Mouse (Mus musculus) kidney, embryonic 14.5 days (tissue): ENCODE measurements around the gene Pfn1. TPM values are rescaled to one million over a fixed set of nuclear protein-coding genes. Genes with fewer than 3 reads are reported as not detected.

Experiments used
- ATAC-seq: fragments of 200-750 bp; cut with Nextera tagmentation; 2 replicates; pipeline ENCODE4 v1.8.0; 2017; ENCODE audit warnings: moderate number of reproducible peaks, mild to moderate bottlenecking, moderate TSS enrichment, moderate library complexity; ENCODE audit not compliant: low FRiP score, low TSS enrichment
- H3K27ac ChIP-seq: fragments of 300-500 bp; sonication (generic); 2 replicates; pipeline ENCODE4 v1.5.1; 2014; ENCODE audit warnings: low read depth, mild to moderate bottlenecking, low read length, moderate library complexity, mixed read lengths
- H3K27me3 ChIP-seq: fragments of 300-500 bp; sonication (generic); 2 replicates; pipeline ENCODE4 v1.6.1; 2014; ENCODE audit warnings: mild to moderate bottlenecking, low read length; ENCODE audit not compliant: control insufficient read depth, insufficient read depth
- H3K36me3 ChIP-seq: fragments of 300-500 bp; sonication (generic); 2 replicates; pipeline ENCODE4 v1.6.1; 2014; ENCODE audit warnings: low read length, mixed read lengths; ENCODE audit not compliant: control insufficient read depth, insufficient read depth
- H3K4me1 ChIP-seq: fragments of 300-500 bp; sonication (generic); 2 replicates; pipeline ENCODE4 v1.6.1; 2014; ENCODE audit warnings: low read length, mixed read lengths; ENCODE audit not compliant: control insufficient read depth, insufficient read depth
- H3K4me2 ChIP-seq: fragments of 300-500 bp; sonication (generic); replicated peaks from 2 replicates; pipeline ENCODE4 v1.6.1; 2014; ENCODE audit warnings: low read depth, mild to moderate bottlenecking, low read length
- H3K4me3 ChIP-seq: fragments of 300-500 bp; sonication (generic); 2 replicates; pipeline ENCODE4 v1.5.1; 2014; ENCODE audit warnings: mild to moderate bottlenecking, low read length
- H3K9ac ChIP-seq: fragments of 300-500 bp; sonication (generic); 2 replicates; pipeline ENCODE4 v1.6.1; 2014; ENCODE audit warnings: low read depth, mild to moderate bottlenecking, low read length, moderate library complexity
- H3K9me3 ChIP-seq: fragments of 300-500 bp; sonication (generic); 2 replicates; pipeline ENCODE4 v1.6.1; 2016; ENCODE audit warnings: low read length; ENCODE audit not compliant: control insufficient read depth
- WGBS: fragments of 180-500 bp; shearing (Covaris S2); extraction: QIAGEN DNeasy Blood & Tissue Kit; methylation state at CpG from one replicate; pipeline ENCODE4 v1.1.7; 2014; 5-methylcytosine and 5-hydroxymethylcytosine counted together
- polyA plus RNA-seq: library from polyadenylated mRNA; unstranded; fragments of >200 nt; fragmentation: Nextera tagmentation; extraction: Ambion mirVana; gene quantifications from 2 replicates; pipeline ENCODE4 v1.2.1, GENCODE M21; 2014

Gene Pfn1
- polyA plus RNA-seq, 1 experiment from 2014 or later: 1,900 TPM

DNA sequence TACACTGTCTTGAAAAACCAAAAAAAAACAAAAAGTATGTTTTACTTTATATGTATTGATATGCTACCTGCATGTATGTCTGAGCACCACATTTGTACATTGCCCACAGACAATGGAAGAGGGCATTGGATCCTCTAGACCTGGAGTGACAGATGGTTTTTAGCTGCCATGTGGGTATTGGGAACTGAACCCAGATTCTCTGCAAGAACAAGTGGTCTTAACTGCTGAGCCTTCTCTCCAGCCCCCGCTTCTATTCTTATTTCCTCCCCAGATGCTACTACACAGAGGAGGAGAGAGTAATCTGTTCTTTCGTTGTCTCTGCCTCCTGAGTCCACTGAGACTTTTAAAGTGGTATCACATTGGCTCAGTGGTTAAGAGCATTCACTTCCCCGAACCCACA lies 39.1 kb upstream of the Pfn1 start:
- H3K9me3 ChIP-seq: no peaks in the 10 kb centered on the region
- 81% methylated on average over 3 of the region's 3 CpGs for WGBS
- ATAC-seq: no peak
- peaks cover 4% of the 10 kb centered on the region; the same call in 1 of the 2 replicates for H3K4me1 ChIP-seq
- H3K4me2 ChIP-seq: no peak overlapping the region
- no peaks in the 10 kb centered on the region for H3K36me3 ChIP-seq
- no peak overlapping the region for H3K27ac ChIP-seq
- H3K4me3 ChIP-seq: no peak overlapping the region
- no peaks in the 10 kb centered on the region for H3K27me3 ChIP-seq
- H3K9ac ChIP-seq: no peak overlapping the region

GRCm38 (mm10) chr11:70689578-70689977 lies 35.1 kb upstream of the Pfn1 start:
- no peak for ATAC-seq
- no peaks in the 10 kb centered on the region for H3K27me3 ChIP-seq
- no peaks in the 10 kb centered on the region for H3K9me3 ChIP-seq
- H3K27ac ChIP-seq: no peak overlapping the region
- H3K4me2 ChIP-seq: no peak overlapping the region
- 66% methylated on average over 4 of the region's 4 CpGs for WGBS
- peaks cover 10% of the 10 kb centered on the region for H3K36me3 ChIP-seq
- H3K4me1 ChIP-seq: peaks cover 7% of the 10 kb centered on the region; the same call in 1 of the 2 replicates
- no peak overlapping the region for H3K4me3 ChIP-seq
- H3K9ac ChIP-seq: no peak overlapping the region

DNA sequence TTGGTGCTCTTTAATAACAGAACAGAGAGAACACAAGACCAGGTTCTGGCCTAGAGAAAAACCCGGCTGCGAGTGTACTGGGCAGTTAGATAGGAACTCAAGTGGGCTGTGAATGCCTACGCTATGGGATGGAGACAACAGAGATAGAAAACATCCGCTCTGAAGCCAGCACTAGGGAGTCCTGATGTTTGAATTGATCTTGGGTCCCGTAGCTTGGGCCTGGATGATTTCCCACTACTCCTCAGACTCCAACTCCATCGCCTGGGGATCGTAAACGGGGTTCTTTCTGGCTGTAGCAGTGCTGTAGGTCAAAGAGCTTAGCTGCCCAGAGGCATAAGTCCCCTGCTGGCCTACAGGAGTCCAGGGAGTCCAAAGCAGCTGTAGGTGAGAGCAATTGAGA lies 33.9 kb upstream of the Pfn1 start:
- Histone ChIP-seq H3K9me3 (no peaks in the 10 kb centered on the region), H3K4me3 (peak overlapping the region; percentile 83), H3K4me1 (peaks cover 7% of the 10 kb centered on the region; the same call in 1 of the 2 replicates), H3K27me3 (no peaks in the 10 kb centered on the region), H3K9ac (peak overlapping the region; percentile 82), H3K27ac (peak overlapping the region; percentile 81), H3K36me3 (peaks cover 22% of the 10 kb centered on the region), H3K4me2 (peak overlapping the region; percentile 74)
- WGBS: 11% methylated on average over 8 of the region's 8 CpGs
- no peak for ATAC-seq

- WGBS: under 1% methylated on average over 51 of the region's 55 CpGs
- H3K4me2 ChIP-seq: peak within 1 kb of the TSS; percentile 74
- H3K27ac ChIP-seq: peak within 1 kb of the TSS; percentile 81
- peak; percentile 91 for ATAC-seq
- no peaks in the 10 kb centered on the region for H3K27me3 ChIP-seq
- peak within 1 kb of the TSS; percentile 82 for H3K9ac ChIP-seq
- peaks cover 26% of the 10 kb centered on the region for H3K36me3 ChIP-seq
- no peaks in the 10 kb centered on the region for H3K9me3 ChIP-seq
- H3K4me1 ChIP-seq: peaks cover 7% of the 10 kb centered on the region; the same call in 1 of the 2 replicates
- peak within 1 kb of the TSS; percentile 83 for H3K4me3 ChIP-seq
Measured at GRCm38 (mm10) chr11:70687601-70688199, 33.3 kb upstream of the Pfn1 start, which contains the start of gene Camta2. Camta2 (minus strand) TSS chr11:70688105.

DNA sequence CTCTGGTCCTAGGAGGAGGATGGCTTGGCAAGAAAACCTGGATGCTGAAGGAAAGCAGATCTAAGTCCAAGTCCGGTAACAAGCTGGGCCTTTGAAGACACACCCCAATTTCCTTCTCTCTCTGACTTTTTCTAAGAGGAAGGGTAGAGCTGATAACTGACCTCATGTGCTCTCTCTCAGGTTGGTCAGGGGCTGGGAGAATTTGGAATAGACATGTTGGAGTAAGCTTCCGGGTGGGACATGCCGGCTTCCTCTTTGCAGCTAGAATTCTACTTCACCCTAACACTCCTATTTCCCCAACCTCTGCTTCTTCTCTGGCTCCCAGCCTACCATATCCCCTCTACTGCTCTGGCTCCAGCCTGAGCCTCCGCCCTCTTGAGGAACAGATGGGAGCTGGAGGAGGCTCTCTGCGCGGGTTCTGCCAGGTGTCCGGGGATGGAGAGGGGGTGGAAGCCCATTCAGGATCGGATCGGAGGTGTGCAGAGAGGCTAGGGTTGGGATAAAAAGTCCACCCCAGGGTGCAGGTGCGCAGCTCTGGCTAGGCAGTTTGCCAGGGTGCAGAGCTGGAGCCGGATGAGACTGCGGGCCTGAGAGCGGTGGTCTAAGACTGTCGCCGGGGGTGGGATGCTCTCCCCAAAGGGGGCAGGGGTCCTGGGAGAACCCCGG lies 32.6 kb upstream of the Pfn1 start:
- H3K36me3 ChIP-seq: peaks cover 31% of the 10 kb centered on the region
- WGBS: 2% methylated on average over 16 of the region's 16 CpGs
- peak overlapping the region; percentile 82 for H3K9ac ChIP-seq
- peak overlapping the region; percentile 81 for H3K27ac ChIP-seq
- no peaks in the 10 kb centered on the region for H3K9me3 ChIP-seq
- ATAC-seq: peak; percentile 79
- no peaks in the 10 kb centered on the region for H3K27me3 ChIP-seq
- peak overlapping the region; percentile 83 for H3K4me3 ChIP-seq
- H3K4me2 ChIP-seq: peak overlapping the region; percentile 74
- H3K4me1 ChIP-seq: peaks cover 10% of the 10 kb centered on the region

DNA sequence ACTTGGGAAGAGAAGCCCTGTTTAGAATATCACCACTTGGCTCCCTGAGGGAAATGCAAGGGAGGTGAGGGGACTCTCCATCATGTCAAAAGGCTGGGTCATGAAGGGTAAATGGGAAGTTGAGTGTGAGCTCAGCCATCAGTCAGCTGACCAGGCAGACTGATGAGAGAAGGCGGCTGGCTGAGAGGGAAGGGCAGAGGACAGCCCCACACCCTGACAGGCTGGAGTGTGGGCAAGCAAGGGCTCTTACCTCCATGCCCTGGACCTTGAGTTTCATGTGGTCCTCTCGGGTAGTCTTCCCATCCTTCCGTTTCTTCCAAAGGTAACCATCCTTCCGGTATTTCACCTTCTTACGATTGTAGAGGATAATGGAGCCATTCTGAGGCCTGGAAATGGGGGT lies 29.2 kb upstream of the Pfn1 start:
- no peak overlapping the region for H3K27ac ChIP-seq
- peaks cover 52% of the 10 kb centered on the region for H3K36me3 ChIP-seq
- 89% methylated on average over 5 of the region's 5 CpGs for WGBS
- no peak overlapping the region for H3K9ac ChIP-seq
- no peak overlapping the region for H3K4me3 ChIP-seq
- no peak for ATAC-seq
- no peaks in the 10 kb centered on the region for H3K27me3 ChIP-seq
- no peak overlapping the region for H3K4me2 ChIP-seq
- H3K4me1 ChIP-seq: peaks cover 9% of the 10 kb centered on the region
- H3K9me3 ChIP-seq: no peaks in the 10 kb centered on the region

GRCm38 (mm10) chr11:70681897-70682581 lies 27.6 kb upstream of the Pfn1 start:
- H3K36me3 ChIP-seq: peaks cover 53% of the 10 kb centered on the region
- no peaks in the 10 kb centered on the region for H3K27me3 ChIP-seq
- H3K9ac ChIP-seq: no peak overlapping the region
- no peak overlapping the region for H3K4me2 ChIP-seq
- no peak overlapping the region; the same call in 1 of the 2 replicates for H3K4me3 ChIP-seq
- 22% methylated on average over 11 of the region's 11 CpGs for WGBS
- H3K4me1 ChIP-seq: peaks cover 5% of the 10 kb centered on the region
- H3K9me3 ChIP-seq: no peaks in the 10 kb centered on the region
- no peak overlapping the region for H3K27ac ChIP-seq
- ATAC-seq: peak; percentile 71; the same call in 1 of the 2 replicates

- Histone ChIP-seq H3K4me2 (no peak overlapping the region), H3K36me3 (peaks cover 56% of the 10 kb centered on the region), H3K9ac (no peak overlapping the region; the same call in 1 of the 2 replicates), H3K27me3 (no peaks in the 10 kb centered on the region), H3K4me3 (no peak overlapping the region), H3K4me1 (peaks cover 5% of the 10 kb centered on the region), H3K27ac (no peak overlapping the region), H3K9me3 (no peaks in the 10 kb centered on the region)
- no peak for ATAC-seq
- 58% methylated on average over 12 of the region's 12 CpGs for WGBS
Measured at GRCm38 (mm10) chr11:70681170-70681569, 26.7 kb upstream of the Pfn1 start.

GRCm38 (mm10) chr11:70679894-70680293 lies 25.4 kb upstream of the Pfn1 start:
- H3K9ac ChIP-seq: no peak overlapping the region
- no peaks in the 10 kb centered on the region for H3K9me3 ChIP-seq
- ATAC-seq: no peak
- H3K36me3 ChIP-seq: peaks cover 52% of the 10 kb centered on the region
- H3K27me3 ChIP-seq: no peaks in the 10 kb centered on the region
- H3K4me3 ChIP-seq: no peak overlapping the region
- WGBS: 96% methylated on average over 8 of the region's 8 CpGs
- H3K27ac ChIP-seq: no peak overlapping the region
- H3K4me1 ChIP-seq: peaks cover 5% of the 10 kb centered on the region
- no peak overlapping the region for H3K4me2 ChIP-seq
